Mouse (Mus musculus) olfactory bulb, adult 2 months (tissue): Measurements from ENCODE around the gene Ccl26.
"Not testable (repeated sequence)": the region's sequence is repeated elsewhere in the genome, so short reads cannot be mapped to it uniquely, and the experiment has no call there.

Experiments
- CTCF ChIP-seq: fragments of 200-500 bp; IDR thresholded peaks from 2 replicates; pipeline ENCODE4 v1.5.1; 2012; ENCODE audit warnings: low read depth, mild to moderate bottlenecking, low read length, moderate library complexity; ENCODE audit not compliant: insufficient read depth
- POLR2A ChIP-seq: fragments of 200-500 bp; IDR thresholded peaks from 2 replicates; pipeline ENCODE4 v1.6.1; 2012; ENCODE audit warnings: mild to moderate bottlenecking, low read depth, low read length, moderate library complexity; ENCODE audit not compliant: insufficient read depth

DNA sequence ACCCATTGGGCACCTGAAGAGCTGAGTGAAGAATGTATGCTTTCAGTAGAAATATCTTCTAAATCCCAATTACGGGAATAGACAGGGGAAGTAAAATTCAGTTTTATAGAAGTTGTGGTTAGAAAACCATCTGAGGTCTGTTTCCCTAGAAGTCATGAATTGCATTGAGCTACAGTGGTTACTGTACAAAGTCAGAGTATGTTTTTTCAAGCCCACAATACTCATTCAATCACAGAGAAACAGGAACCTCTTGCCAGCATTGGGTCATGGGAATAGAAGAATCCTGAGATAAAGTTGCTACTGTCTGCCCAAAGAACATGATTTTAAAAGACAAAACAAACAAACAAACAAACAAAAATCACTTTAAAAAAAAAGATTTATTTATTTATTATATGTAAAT lies 41.3 kb upstream of the Ccl26 start:
- not testable (repeated sequence) for TF ChIP-seq CTCF, POLR2A
